Mouse (Mus musculus): ENCODE data around the gene Chdh. TPM values are rescaled to one million over a fixed set of nuclear protein-coding genes. Genes with fewer than 3 reads are reported as not detected.

Chdh gene
- polyA plus RNA-seq, 1 experiment from 2014 or later, result 0.17 TPM

- no peaks in the 10 kb centered on the region; the same call in 1 of the 2 replicates for H3K4me1 ChIP-seq
- H3K4me2 ChIP-seq (replicated peaks), result no peak overlapping the region
- H3K4me3 ChIP-seq, result no peak overlapping the region
- H3K36me3 ChIP-seq, result no peaks in the 10 kb centered on the region
- H3K27ac ChIP-seq, result no peak overlapping the region
- 90% methylated on average over 8 of the region's 8 CpGs for WGBS
- no peak for ATAC-seq (ENCODE audit: low FRiP score)
- no peaks in the 10 kb centered on the region for H3K27me3 ChIP-seq
- H3K9ac ChIP-seq, result no peak overlapping the region
- no peaks in the 10 kb centered on the region for H3K9me3 ChIP-seq (replicated peaks)
These were observed 9.1 kb downstream of the Chdh start for GRCm38 (mm10) chr14:30017794-30018462.

- Histone ChIP-seq H3K27me3 (no peaks in the 10 kb centered on the region), H3K4me2 (replicated peaks) (no peak overlapping the region), H3K9me3 (replicated peaks) (no peaks in the 10 kb centered on the region), H3K4me3 (no peak overlapping the region), H3K4me1 (no peaks in the 10 kb centered on the region; the same call in 1 of the 2 replicates), H3K36me3 (no peaks in the 10 kb centered on the region), H3K9ac (no peak overlapping the region), H3K27ac (no peak overlapping the region)
- 93% methylated on average over 4 of the region's 4 CpGs for WGBS
- ATAC-seq (ENCODE audit: low FRiP score), result no peak
These were observed 9.6 kb downstream of the Chdh start for GRCm38 (mm10) chr14:30018463-30018801.

GRCm38 (mm10) chr14:30018846-30019245, 10.0 kb downstream of the Chdh start:
- 93% methylated on average over 6 of the region's 6 CpGs for WGBS
- Histone ChIP-seq H3K4me1 (no peaks in the 10 kb centered on the region; the same call in 1 of the 2 replicates), H3K4me2 (replicated peaks) (no peak overlapping the region)

DNA sequence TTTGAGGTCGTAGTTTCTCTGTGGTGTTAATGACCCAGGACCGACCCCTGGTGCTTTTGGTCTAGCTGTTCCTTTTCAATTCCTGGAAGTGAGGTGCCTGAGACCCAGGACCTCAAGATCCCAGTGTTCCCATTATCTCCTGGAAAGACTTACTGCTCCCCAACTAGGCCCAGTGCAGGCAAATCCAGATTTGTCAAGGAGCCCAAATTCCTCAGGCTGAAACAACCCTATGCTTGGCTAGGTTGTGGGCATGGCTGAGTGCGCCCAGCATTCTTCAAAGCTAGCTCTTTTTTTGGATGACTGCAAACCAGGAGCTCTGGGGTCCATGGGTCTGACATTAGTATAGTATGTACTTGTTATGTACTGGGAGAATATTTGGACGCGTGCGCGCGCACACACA, 10.6 kb downstream of the Chdh start:
- WGBS, result 94% methylated on average over 8 of the region's 8 CpGs
- H3K27me3 ChIP-seq, result no peaks in the 10 kb centered on the region
- H3K27ac ChIP-seq, result no peak overlapping the region
- no peaks in the 10 kb centered on the region; the same call in 1 of the 2 replicates for H3K4me1 ChIP-seq
- no peaks in the 10 kb centered on the region for H3K36me3 ChIP-seq
- no peak overlapping the region for H3K9ac ChIP-seq
- H3K4me3 ChIP-seq, result no peak overlapping the region
- no peak for ATAC-seq (ENCODE audit: low FRiP score)
- H3K4me2 ChIP-seq (replicated peaks), result no peak overlapping the region
- no peaks in the 10 kb centered on the region for H3K9me3 ChIP-seq (replicated peaks)

More at GRCm38 (mm10) chr14:30018846-30019245, 10.0 kb downstream of the Chdh start:
- H3K36me3 ChIP-seq, result no peaks in the 10 kb centered on the region
- no peak overlapping the region for H3K9ac ChIP-seq
- no peak for ATAC-seq (ENCODE audit: low FRiP score)
- H3K27me3 ChIP-seq, result no peaks in the 10 kb centered on the region
- no peak overlapping the region for H3K4me3 ChIP-seq
- no peak overlapping the region for H3K27ac ChIP-seq
- no peaks in the 10 kb centered on the region for H3K9me3 ChIP-seq (replicated peaks)

DNA sequence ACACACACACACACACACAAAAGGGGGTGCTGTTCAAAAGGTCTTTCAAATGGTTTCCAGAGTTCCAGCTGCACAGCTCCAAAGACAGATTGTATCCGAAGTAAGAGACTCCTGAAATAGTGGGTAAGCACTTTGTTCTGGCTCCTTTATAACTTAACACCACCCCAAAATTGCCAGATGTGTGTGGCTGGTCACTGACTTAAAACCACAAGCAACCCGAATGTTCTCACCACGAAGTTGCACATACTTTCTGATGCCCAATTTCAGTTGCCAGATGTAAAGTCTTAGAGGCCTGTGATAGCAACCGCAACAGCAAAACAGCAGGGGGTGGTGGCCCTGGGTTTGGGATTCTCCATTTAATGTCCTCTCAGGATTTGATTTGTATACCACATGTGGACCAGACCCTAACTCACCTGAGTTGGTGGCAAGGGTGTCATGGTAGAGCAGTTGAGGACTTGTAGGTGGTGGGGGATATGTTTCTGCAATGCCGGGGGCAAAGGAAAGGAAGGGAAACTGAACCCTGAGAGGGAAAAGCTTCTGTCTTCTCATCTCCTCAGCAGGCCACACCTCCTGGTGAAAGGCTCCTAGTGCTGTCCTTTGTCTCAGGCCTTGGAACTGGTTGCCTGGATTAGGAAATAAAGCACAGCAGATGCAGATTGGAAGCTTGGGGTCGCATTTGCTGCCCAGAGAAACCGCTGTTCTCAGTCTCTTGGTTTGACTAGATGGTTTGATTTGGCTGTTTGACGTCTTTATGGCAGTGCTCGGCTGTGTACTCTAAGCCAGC, 11.2 kb downstream of the Chdh start:
- Histone ChIP-seq H3K27me3 (no peaks in the 10 kb centered on the region), H3K4me1 (no peaks in the 10 kb centered on the region), H3K9ac (no peak overlapping the region), H3K4me2 (replicated peaks) (no peak overlapping the region), H3K9me3 (replicated peaks) (no peaks in the 10 kb centered on the region), H3K4me3 (no peak overlapping the region), H3K27ac (no peak overlapping the region), H3K36me3 (no peaks in the 10 kb centered on the region)
- ATAC-seq (ENCODE audit: low FRiP score), result no peak
- WGBS, result 60% methylated on average over 9 of the region's 9 CpGs

DNA sequence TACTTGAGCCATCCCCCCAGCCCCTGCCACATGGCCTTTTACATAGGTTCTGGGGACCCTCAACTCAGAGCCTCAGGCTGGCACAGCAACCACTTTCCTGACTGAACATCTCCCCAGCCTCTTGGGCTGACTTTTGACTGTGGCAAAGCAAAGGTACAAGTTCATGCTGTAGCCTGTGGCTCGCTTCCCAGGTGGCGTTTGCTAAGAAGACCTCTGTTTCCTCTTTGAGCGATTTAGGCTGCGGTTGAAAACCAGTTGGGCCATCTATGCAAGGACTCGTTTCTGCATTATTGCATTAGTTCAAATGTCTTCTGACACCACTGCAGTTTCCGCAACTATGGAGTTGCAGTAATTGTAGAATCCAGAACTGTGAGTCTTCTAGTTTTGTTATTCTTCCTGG, 13.6 kb downstream of the Chdh start:
- 90% methylated on average over 6 of the region's 6 CpGs for WGBS
- Histone ChIP-seq H3K4me2 (replicated peaks) (no peak overlapping the region), H3K36me3 (no peaks in the 10 kb centered on the region), H3K27ac (no peak overlapping the region), H3K4me3 (no peak overlapping the region), H3K9me3 (replicated peaks) (no peaks in the 10 kb centered on the region), H3K4me1 (no peaks in the 10 kb centered on the region), H3K9ac (no peak overlapping the region), H3K27me3 (no peaks in the 10 kb centered on the region)
- ATAC-seq (ENCODE audit: low FRiP score), result no peak

- H3K4me2 ChIP-seq (replicated peaks), result no peak overlapping the region
- H3K9me3 ChIP-seq (replicated peaks), result no peaks in the 10 kb centered on the region
- no peak for ATAC-seq (ENCODE audit: low FRiP score)
- H3K9ac ChIP-seq, result no peak overlapping the region
- WGBS, result 71% methylated on average over 7 of the region's 7 CpGs
- H3K4me1 ChIP-seq, result no peaks in the 10 kb centered on the region
- H3K36me3 ChIP-seq, result no peaks in the 10 kb centered on the region
- no peak overlapping the region for H3K4me3 ChIP-seq
- H3K27ac ChIP-seq, result no peak overlapping the region
- no peaks in the 10 kb centered on the region for H3K27me3 ChIP-seq
These were observed 15.6 kb downstream of the Chdh start for GRCm38 (mm10) chr14:30024387-30024786.

DNA sequence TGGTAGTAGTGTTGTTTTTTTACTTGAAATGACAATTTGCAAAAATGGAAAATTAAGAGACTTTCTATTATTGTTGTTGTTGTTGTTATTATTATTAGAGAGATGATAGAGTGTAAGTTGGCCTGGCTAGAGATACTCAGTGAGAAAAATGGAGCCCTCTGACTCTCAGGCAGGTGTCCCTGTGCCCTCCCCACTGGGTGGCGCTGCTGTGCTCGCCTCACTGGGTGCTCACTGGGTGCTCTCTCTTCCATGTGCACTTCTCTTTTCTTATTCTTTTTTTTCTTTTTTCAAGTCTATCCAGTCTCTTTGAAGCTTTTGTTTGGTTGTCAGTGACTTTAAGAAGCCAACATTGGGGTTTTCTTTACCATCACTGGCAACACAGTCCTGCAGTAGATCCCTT, 18.6 kb downstream of the Chdh start:
- ATAC-seq (ENCODE audit: low FRiP score), result no peak
- Histone ChIP-seq H3K4me2 (replicated peaks) (no peak overlapping the region), H3K4me1 (no peaks in the 10 kb centered on the region), H3K27ac (no peak overlapping the region), H3K27me3 (no peaks in the 10 kb centered on the region), H3K36me3 (no peaks in the 10 kb centered on the region), H3K9me3 (replicated peaks) (no peaks in the 10 kb centered on the region), H3K4me3 (no peak overlapping the region), H3K9ac (no peak overlapping the region)
- WGBS, result 43% methylated on average over 2 of the region's 2 CpGs

GRCm38 (mm10) chr14:30033405-30033804, 24.6 kb downstream of the Chdh start:
- WGBS, result 70% methylated on average over 8 of the region's 8 CpGs

GRCm38 (mm10) chr14:30038431-30038830, 29.6 kb downstream of the Chdh start:
- 92% methylated on average over 18 of the region's 18 CpGs for WGBS
- H3K4me2 ChIP-seq (replicated peaks), result no peak overlapping the region
- H3K9ac ChIP-seq, result no peak overlapping the region
- H3K27ac ChIP-seq, result no peak overlapping the region
- no peaks in the 10 kb centered on the region for H3K4me1 ChIP-seq
- no peaks in the 10 kb centered on the region for H3K36me3 ChIP-seq
- H3K27me3 ChIP-seq, result no peaks in the 10 kb centered on the region
- no peak for ATAC-seq (ENCODE audit: low FRiP score)
- no peaks in the 10 kb centered on the region for H3K9me3 ChIP-seq (replicated peaks)
- H3K4me3 ChIP-seq, result no peak overlapping the region

More at GRCm38 (mm10) chr14:30033405-30033804, 24.6 kb downstream of the Chdh start:
- Histone ChIP-seq H3K4me1 (no peaks in the 10 kb centered on the region), H3K4me2 (replicated peaks) (no peak overlapping the region), H3K27me3 (no peaks in the 10 kb centered on the region), H3K27ac (no peak overlapping the region), H3K9ac (no peak overlapping the region), H3K9me3 (replicated peaks) (no peaks in the 10 kb centered on the region), H3K36me3 (no peaks in the 10 kb centered on the region), H3K4me3 (no peak overlapping the region)
- ATAC-seq (ENCODE audit: low FRiP score), result no peak

GRCm38 (mm10) chr14:30039413-30039812, 30.6 kb downstream of the Chdh start:
- 75% methylated on average over 4 of the region's 4 CpGs for WGBS
- Histone ChIP-seq H3K4me1 (no peaks in the 10 kb centered on the region), H3K9me3 (replicated peaks) (no peaks in the 10 kb centered on the region)

GRCm38 (mm10) chr14:30041836-30042235, 33.0 kb downstream of the Chdh start:
- H3K4me1 ChIP-seq, result no peaks in the 10 kb centered on the region
- H3K9ac ChIP-seq, result no peak overlapping the region
- H3K9me3 ChIP-seq (replicated peaks), result no peaks in the 10 kb centered on the region
- H3K27me3 ChIP-seq, result no peaks in the 10 kb centered on the region
- H3K4me3 ChIP-seq, result no peak overlapping the region
- no peak for ATAC-seq (ENCODE audit: low FRiP score)
- no peak overlapping the region for H3K27ac ChIP-seq
- H3K36me3 ChIP-seq, result no peaks in the 10 kb centered on the region
- no peak overlapping the region for H3K4me2 ChIP-seq (replicated peaks)
- 87% methylated on average over 9 of the region's 9 CpGs for WGBS

More at GRCm38 (mm10) chr14:30039413-30039812, 30.6 kb downstream of the Chdh start:
- Histone ChIP-seq H3K27me3 (no peaks in the 10 kb centered on the region), H3K4me2 (replicated peaks) (no peak overlapping the region), H3K4me3 (no peak overlapping the region), H3K9ac (no peak overlapping the region), H3K27ac (no peak overlapping the region), H3K36me3 (no peaks in the 10 kb centered on the region)
- ATAC-seq (ENCODE audit: low FRiP score), result no peak

Data from hindbrain, embryonic 12.5 days (tissue).